Mouse (Mus musculus) limb, embryonic 12.5 days (tissue): Measurements from ENCODE around the gene Kdm1a. TPM values are rescaled to one million over a fixed set of nuclear protein-coding genes. Genes with fewer than 3 reads are reported as not detected.

ENCODE experiments used
- ATAC-seq: fragments of 200-750 bp; cut with Nextera tagmentation; 2 replicates; pipeline ENCODE4 v1.8.0; 2017; ENCODE audit warnings: low read depth, moderate TSS enrichment; ENCODE audit not compliant: insufficient number of reproducible peaks, insufficient read depth, low FRiP score, low TSS enrichment
- H3K27ac ChIP-seq: fragments of 300-500 bp; sonication (generic); 2 replicates; pipeline ENCODE4 v1.5.1; 2016; ENCODE audit warnings: mild to moderate bottlenecking, moderate library complexity
- H3K27me3 ChIP-seq: fragments of 300-500 bp; sonication (generic); 2 replicates; pipeline ENCODE4 v1.6.1; 2016; ENCODE audit warnings: mild to moderate bottlenecking, moderate library complexity
- H3K36me3 ChIP-seq: fragments of 300-500 bp; sonication (generic); 2 replicates; pipeline ENCODE4 v1.6.1; 2016; ENCODE audit warnings: mild to moderate bottlenecking, moderate library complexity
- H3K4me1 ChIP-seq: fragments of 300-500 bp; sonication (generic); replicated peaks from 2 replicates; pipeline ENCODE4 v1.6.1; 2016
- H3K4me2 ChIP-seq: fragments of 300-500 bp; sonication (generic); 2 replicates; pipeline ENCODE4 v1.6.1; 2016; ENCODE audit warnings: mild to moderate bottlenecking, moderate library complexity
- H3K4me3 ChIP-seq: fragments of 300-500 bp; sonication (generic); replicated peaks from 2 replicates; pipeline ENCODE4 v1.5.1; 2016; ENCODE audit warnings: mild to moderate bottlenecking
- H3K9ac ChIP-seq: fragments of 300-500 bp; sonication (generic); replicated peaks from 2 replicates; pipeline ENCODE4 v1.6.1; 2016; ENCODE audit warnings: mild to moderate bottlenecking, moderate library complexity
- H3K9me3 ChIP-seq: fragments of 300-500 bp; sonication (generic); 2 replicates; pipeline ENCODE4 v1.6.1; 2016; ENCODE audit warnings: mild to moderate bottlenecking, moderate library complexity
- WGBS: fragments of 180-500 bp; shearing (Covaris S2); methylation state at CpG from one replicate; pipeline ENCODE4 v1.1.7; 2016; 5-methylcytosine and 5-hydroxymethylcytosine counted together
- polyA plus RNA-seq: library from polyadenylated mRNA; unstranded; fragments of >200 nt; fragmentation: Nextera tagmentation; extraction: Ambion mirVana; gene quantifications from 2 replicates; pipeline ENCODE4 v1.2.1, GENCODE M21; 2016

Kdm1a gene
- polyA plus RNA-seq, 1 experiment from 2014 or later = 79.7 TPM

GRCm38 (mm10) chr4:136636511-136636910 lies 34.0 kb upstream of the Kdm1a start:
- WGBS = 53% methylated on average over 5 of the region's 5 CpGs
- no peak overlapping the region for H3K4me2 ChIP-seq
- no peak overlapping the region for H3K4me3 ChIP-seq
- H3K27me3 ChIP-seq = peaks cover 60% of the 10 kb centered on the region
- ATAC-seq = no peak
- peaks cover 6% of the 10 kb centered on the region; the same call in 1 of the 2 replicates for H3K9me3 ChIP-seq
- peaks cover 14% of the 10 kb centered on the region for H3K4me1 ChIP-seq
- no peak overlapping the region for H3K27ac ChIP-seq
- no peaks in the 10 kb centered on the region for H3K36me3 ChIP-seq
- no peak overlapping the region for H3K9ac ChIP-seq

- Histone ChIP-seq H3K4me1 (peaks cover 14% of the 10 kb centered on the region), H3K4me3 (no peak overlapping the region), H3K36me3 (no peaks in the 10 kb centered on the region), H3K9me3 (peaks cover 6% of the 10 kb centered on the region; the same call in 1 of the 2 replicates), H3K9ac (no peak overlapping the region), H3K27me3 (peaks cover 61% of the 10 kb centered on the region), H3K4me2 (no peak overlapping the region), H3K27ac (no peak overlapping the region)
- no peak for ATAC-seq
Measured at GRCm38 (mm10) chr4:136635995-136636394, 33.5 kb upstream of the Kdm1a start.

- Histone ChIP-seq H3K27ac (no peak overlapping the region), H3K4me1 (no peaks in the 10 kb centered on the region), H3K9ac (no peak overlapping the region), H3K27me3 (peaks cover 22% of the 10 kb centered on the region), H3K4me3 (no peak overlapping the region), H3K4me2 (no peak overlapping the region), H3K36me3 (no peaks in the 10 kb centered on the region), H3K9me3 (peaks cover 6% of the 10 kb centered on the region; the same call in 1 of the 2 replicates)
- WGBS = 82% methylated on average over 11 of the region's 11 CpGs
- ATAC-seq = no peak
Measured at GRCm38 (mm10) chr4:136631237-136631994, 28.9 kb upstream of the Kdm1a start.

GRCm38 (mm10) chr4:136626590-136626989 lies 24.1 kb upstream of the Kdm1a start:
- whole genome bisulfite sequencing = 73% methylated on average over 6 of the region's 6 CpGs
- Histone ChIP-seq H3K9me3 (no peaks in the 10 kb centered on the region), H3K4me3 (no peak overlapping the region), H3K36me3 (no peaks in the 10 kb centered on the region), H3K27me3 (peaks cover 10% of the 10 kb centered on the region), H3K4me1 (no peaks in the 10 kb centered on the region), H3K4me2 (no peak overlapping the region), H3K27ac (no peak overlapping the region), H3K9ac (no peak overlapping the region)
- ATAC-seq = no peak

GRCm38 (mm10) chr4:136622388-136622787 lies 19.9 kb upstream of the Kdm1a start, which contains the start of gene Lactbl1:
TSS of gene Lactbl1 (plus strand) at chr4:136622621.
- 44% methylated on average over 6 of the region's 6 CpGs for WGBS
- H3K4me2 ChIP-seq = no peak within 1 kb of the TSS
- H3K4me3 ChIP-seq = no peak within 1 kb of the TSS
- H3K27ac ChIP-seq = no peak within 1 kb of the TSS
- peaks cover 5% of the 10 kb centered on the region for H3K27me3 ChIP-seq
- H3K9ac ChIP-seq = no peak within 1 kb of the TSS
- H3K36me3 ChIP-seq = no peaks in the 10 kb centered on the region
- 0 out of 2 replicates have a peak, but pooled peaks cover 2% of the 10 kb centered on the region for H3K4me1 ChIP-seq
- no peaks in the 10 kb centered on the region for H3K9me3 ChIP-seq
- ATAC-seq = no peak

DNA sequence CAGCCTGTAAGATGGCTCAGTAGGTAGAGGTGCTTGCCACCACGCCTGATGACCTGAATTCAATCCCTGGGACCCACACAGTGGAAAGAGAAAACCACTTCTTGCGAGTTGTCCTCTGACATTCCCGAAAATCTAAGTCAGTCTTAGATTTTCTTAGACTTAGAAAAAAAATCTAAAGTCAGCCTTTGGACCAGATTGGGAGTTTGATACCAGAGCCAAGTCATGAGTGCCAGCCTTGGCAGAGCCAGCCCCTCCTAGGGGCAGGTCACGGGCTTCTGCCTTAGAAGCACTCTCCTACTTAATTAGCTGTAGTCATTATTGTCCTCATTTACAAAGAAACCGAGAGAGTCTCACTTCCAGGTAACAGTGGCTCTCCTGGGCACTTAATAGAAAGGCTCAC lies 19.4 kb upstream of the Kdm1a start:
- ATAC-seq = no peak
- 56% methylated on average over 5 of the region's 5 CpGs for WGBS
- H3K4me1 ChIP-seq = 0 out of 2 replicates have a peak, but pooled peaks cover 2% of the 10 kb centered on the region
- H3K4me3 ChIP-seq = no peak overlapping the region
- H3K4me2 ChIP-seq = no peak overlapping the region
- no peak overlapping the region for H3K27ac ChIP-seq
- peaks cover 5% of the 10 kb centered on the region for H3K27me3 ChIP-seq
- H3K36me3 ChIP-seq = no peaks in the 10 kb centered on the region
- no peak overlapping the region for H3K9ac ChIP-seq
- no peaks in the 10 kb centered on the region for H3K9me3 ChIP-seq

DNA sequence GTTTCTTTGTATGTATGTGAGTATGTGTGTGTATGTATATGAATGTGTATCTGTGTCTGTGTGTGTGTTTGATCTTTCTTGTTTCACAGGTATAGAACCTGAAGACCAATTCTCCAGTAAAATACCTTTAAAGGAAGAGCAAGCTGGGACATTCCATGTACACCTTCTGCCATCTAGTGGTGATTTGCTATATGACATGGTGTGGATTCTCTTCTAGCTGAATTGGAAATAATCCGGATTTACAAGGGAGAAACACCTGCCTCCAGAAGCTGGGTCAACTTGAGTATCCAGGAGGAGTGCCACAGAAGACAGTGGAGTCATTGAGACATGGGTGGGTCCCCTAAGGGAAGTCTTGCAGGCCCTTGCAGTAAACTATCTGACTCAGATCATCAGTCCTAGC lies 18.8 kb upstream of the Kdm1a start:
- ATAC-seq = no peak
- Histone ChIP-seq H3K27ac (no peak overlapping the region), H3K4me2 (no peak overlapping the region), H3K4me1 (0 out of 2 replicates have a peak, but pooled peaks cover 2% of the 10 kb centered on the region), H3K9me3 (no peaks in the 10 kb centered on the region), H3K36me3 (no peaks in the 10 kb centered on the region), H3K4me3 (no peak overlapping the region), H3K9ac (no peak overlapping the region), H3K27me3 (peaks cover 5% of the 10 kb centered on the region)
- WGBS = 0% methylated on average over 1 of the region's 1 CpGs

DNA sequence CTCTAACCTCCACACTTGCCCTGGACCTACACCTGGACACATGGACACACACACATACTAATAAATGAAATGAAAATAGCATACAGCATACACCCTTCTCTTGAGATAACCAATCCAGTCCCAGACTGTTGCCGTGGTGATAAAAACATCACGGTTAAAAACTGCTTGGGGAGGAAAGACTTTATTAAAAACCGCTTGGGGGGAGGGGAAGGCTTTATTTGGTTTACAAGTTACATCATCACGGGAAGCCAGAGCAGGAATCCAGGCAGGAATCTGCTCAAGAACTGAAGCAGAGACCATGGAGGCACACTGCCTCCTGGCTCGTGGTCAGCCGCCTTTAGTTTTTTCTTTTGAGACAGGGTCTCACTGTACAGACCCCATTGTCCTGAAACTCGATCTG lies 11.1 kb upstream of the Kdm1a start:
- H3K4me1 ChIP-seq = no peaks in the 10 kb centered on the region
- H3K4me3 ChIP-seq = no peak overlapping the region
- H3K36me3 ChIP-seq = no peaks in the 10 kb centered on the region
- 61% methylated on average over 7 of the region's 7 CpGs for WGBS
- ATAC-seq = no peak
- no peaks in the 10 kb centered on the region for H3K9me3 ChIP-seq
- H3K27me3 ChIP-seq = no peaks in the 10 kb centered on the region
- no peak overlapping the region for H3K9ac ChIP-seq
- H3K4me2 ChIP-seq = no peak overlapping the region
- H3K27ac ChIP-seq = no peak overlapping the region

DNA sequence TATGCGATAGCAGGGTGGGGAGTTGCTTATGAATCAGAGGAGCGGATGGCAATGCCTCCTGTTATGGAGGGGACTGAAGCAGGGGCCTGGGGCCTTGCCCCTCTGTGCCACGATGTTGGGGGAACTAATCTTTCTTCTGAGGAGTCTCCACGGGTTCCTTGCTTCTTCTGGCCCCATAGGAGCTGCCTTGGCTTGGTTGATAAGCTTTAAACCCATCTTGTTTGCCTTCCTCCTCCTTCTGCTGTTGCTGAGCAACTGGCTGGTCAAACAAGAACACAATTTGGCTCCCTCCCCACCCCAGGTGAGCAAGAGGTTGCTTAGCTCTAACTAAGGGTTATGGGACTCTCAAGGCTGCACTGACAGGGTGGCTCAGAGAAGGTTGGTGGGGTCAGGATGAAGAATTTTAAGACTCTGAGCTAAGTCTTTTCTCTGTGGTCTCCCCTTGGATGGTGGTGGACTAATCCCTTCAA lies 7.9 kb upstream of the Kdm1a start, which contains the start of gene Tex46:
Gene Tex46 (plus strand): TSS at position 51 of the 470 bp plus-strand sequence.
- Histone ChIP-seq H3K4me2 (no peak within 1 kb of the TSS), H3K9me3 (no peaks in the 10 kb centered on the region), H3K27ac (no peak within 1 kb of the TSS), H3K36me3 (no peaks in the 10 kb centered on the region), H3K9ac (no peak within 1 kb of the TSS), H3K27me3 (no peaks in the 10 kb centered on the region), H3K4me3 (no peak within 1 kb of the TSS), H3K4me1 (no peaks in the 10 kb centered on the region)
- ATAC-seq = no peak
- WGBS = 67% methylated on average over 4 of the region's 4 CpGs

DNA sequence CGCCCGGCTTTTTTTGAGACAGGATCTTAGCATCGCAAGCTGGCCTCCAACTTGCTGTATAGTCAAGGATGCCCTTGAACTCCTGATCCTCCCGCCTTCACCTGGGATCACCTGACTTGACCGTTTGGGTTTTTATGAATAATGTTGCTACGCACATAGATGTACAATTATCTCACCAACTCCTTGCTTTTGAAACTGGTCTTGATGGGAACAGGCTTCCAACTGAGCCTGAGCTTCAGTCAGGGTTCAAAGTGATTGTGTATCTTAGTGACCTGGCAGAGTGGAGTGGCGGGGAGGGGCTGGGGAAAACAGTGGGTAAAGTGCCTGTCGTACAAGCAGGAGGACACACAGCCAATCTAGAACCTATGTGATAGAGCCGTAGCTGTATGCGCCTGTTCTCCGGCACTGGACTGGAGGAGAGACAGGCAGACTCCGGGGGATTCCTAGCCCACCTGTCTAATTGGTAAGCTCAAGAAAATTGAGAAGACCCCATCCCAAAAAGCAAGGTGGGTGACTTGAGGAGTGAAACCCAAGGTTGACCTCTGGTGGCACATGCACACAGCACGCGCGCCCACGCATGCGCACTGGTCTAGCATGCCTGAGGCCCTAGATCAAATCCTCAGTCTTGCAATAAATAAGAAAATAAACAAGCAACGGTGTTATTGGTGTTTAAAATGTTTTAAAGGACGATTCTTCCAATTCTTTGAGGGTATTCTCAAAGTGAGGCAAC lies 3.4 kb upstream of the Kdm1a start:
- no peaks in the 10 kb centered on the region for H3K27me3 ChIP-seq
- no peak overlapping the region for H3K9ac ChIP-seq
- no peak overlapping the region for H3K4me2 ChIP-seq
- 91% methylated on average over 19 of the region's 19 CpGs for WGBS
- no peaks in the 10 kb centered on the region for H3K36me3 ChIP-seq
- H3K4me1 ChIP-seq = peaks cover 4% of the 10 kb centered on the region; the same call in 1 of the 2 replicates
- no peaks in the 10 kb centered on the region for H3K9me3 ChIP-seq
- H3K27ac ChIP-seq = no peak overlapping the region
- ATAC-seq = no peak
- no peak overlapping the region for H3K4me3 ChIP-seq

DNA sequence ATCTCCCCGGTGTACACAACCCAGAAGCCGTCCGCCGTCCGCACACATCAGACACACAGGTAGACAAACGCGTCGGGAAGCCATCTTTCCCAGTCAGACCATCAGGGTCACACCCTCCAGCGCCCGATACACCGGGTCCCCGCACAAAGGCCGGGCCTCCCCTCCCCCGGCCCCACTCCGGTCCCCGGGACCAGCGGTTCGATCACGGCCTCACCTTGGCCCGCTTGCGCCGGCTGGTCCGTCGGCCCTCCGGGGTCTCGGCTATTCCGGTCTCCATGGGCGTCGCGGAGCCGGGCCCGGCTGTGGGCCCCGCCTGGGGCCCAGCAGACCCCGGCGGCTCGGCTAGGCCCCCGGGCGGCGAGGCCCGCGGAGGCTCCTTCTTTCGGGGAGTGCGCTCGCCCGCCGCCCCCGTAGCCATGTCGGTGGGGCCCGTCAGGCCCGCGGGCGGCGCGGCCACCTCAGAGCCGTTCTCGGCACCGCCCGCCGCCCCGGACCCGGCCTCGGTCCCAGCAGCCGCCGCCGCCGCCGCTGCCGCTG lies 437 bp downstream of the Kdm1a start:
- WGBS = under 1% methylated on average over 63 of the region's 68 CpGs
- ATAC-seq = peak; percentile 42; the same call in 1 of the 2 replicates
- peak overlapping the region; percentile 96 for H3K27ac ChIP-seq
- H3K9ac ChIP-seq = peak overlapping the region; percentile 100
- peak overlapping the region; percentile 68 for H3K4me2 ChIP-seq
- H3K36me3 ChIP-seq = 0 out of 2 replicates have a peak, but pooled peaks cover 7% of the 10 kb centered on the region
- no peaks in the 10 kb centered on the region for H3K27me3 ChIP-seq
- H3K9me3 ChIP-seq = no peaks in the 10 kb centered on the region
- H3K4me3 ChIP-seq = peak overlapping the region; percentile 99
- H3K4me1 ChIP-seq = peaks cover 10% of the 10 kb centered on the region
